Mouse (Mus musculus) lung, postnatal 0 days (tissue): ENCODE measurements around the gene Rab42. TPM values are rescaled to one million over a fixed set of nuclear protein-coding genes. Genes with fewer than 3 reads are reported as not detected.

ENCODE experiments used
- ATAC-seq: fragments of 200-750 bp; cut with Nextera tagmentation; 2 replicates; pipeline ENCODE4 v1.8.0; 2017; ENCODE audit warnings: moderate library complexity
- DNase-seq: peaks from one replicate; pipeline ENCODE4 v3.0.0-alpha.2; 2016; ENCODE audit warnings: low spot score
- H3K27ac ChIP-seq: fragments of 300-500 bp; sonication (generic); 2 replicates; pipeline ENCODE4 v1.5.1; 2014; ENCODE audit warnings: antibody characterized with exemption, mild to moderate bottlenecking, low read length, mixed read lengths
- H3K27me3 ChIP-seq: fragments of 300-500 bp; sonication (generic); replicated peaks from 2 replicates; pipeline ENCODE4 v1.6.1; 2014; ENCODE audit warnings: low read length, mixed read lengths; ENCODE audit not compliant: insufficient read depth
- H3K36me3 ChIP-seq: fragments of 300-500 bp; sonication (generic); 2 replicates; pipeline ENCODE4 v1.6.1; 2014; ENCODE audit warnings: low read length, mixed read lengths; ENCODE audit not compliant: insufficient read depth
- H3K4me1 ChIP-seq: fragments of 300-500 bp; sonication (generic); 2 replicates; pipeline ENCODE4 v1.6.1; 2014; ENCODE audit warnings: antibody characterized with exemption, low read depth, low read length, mixed read lengths; ENCODE audit not compliant: insufficient read depth
- H3K4me2 ChIP-seq: fragments of 300-500 bp; sonication (generic); replicated peaks from 2 replicates; pipeline ENCODE4 v1.6.1; 2014; ENCODE audit warnings: low read depth, mild to moderate bottlenecking, low read length, moderate library complexity, mixed read lengths
- H3K4me3 ChIP-seq: fragments of 300-500 bp; sonication (generic); 2 replicates; pipeline ENCODE4 v1.5.1; 2014; ENCODE audit warnings: low read depth, low read length
- H3K9ac ChIP-seq: fragments of 300-500 bp; sonication (generic); replicated peaks from 2 replicates; pipeline ENCODE4 v1.6.1; 2014; ENCODE audit warnings: low read depth, mild to moderate bottlenecking
- H3K9me3 ChIP-seq: fragments of 300-500 bp; sonication (generic); 2 replicates; pipeline ENCODE4 v1.6.1; 2016; ENCODE audit warnings: low read length, mixed read lengths
- CTCF ChIP-seq: IDR thresholded peaks from 2 replicates; pipeline ENCODE4 v1.5.1; 2016; ENCODE audit warnings: antibody characterized with exemption, mild to moderate bottlenecking
- EP300 ChIP-seq: IDR thresholded peaks from 2 replicates; pipeline ENCODE4 v1.6.1; 2016; ENCODE audit warnings: antibody characterized with exemption, mild to moderate bottlenecking, control low read depth
- WGBS: fragments of 180-500 bp; shearing (Covaris S2); extraction: QIAGEN DNeasy Blood & Tissue Kit; methylation state at CpG from one replicate; pipeline ENCODE4 v1.1.7; 2014; 5-methylcytosine and 5-hydroxymethylcytosine counted together
- polyA plus RNA-seq: library from polyadenylated mRNA; unstranded; fragments of >200 nt; fragmentation: Nextera tagmentation; extraction: Ambion mirVana; gene quantifications from 2 replicates; pipeline ENCODE4 v1.2.1, GENCODE M21; 2015

Gene Rab42
- polyA plus RNA-seq, 1 experiment from 2014 or later: 3.1 TPM

- Histone ChIP-seq H3K4me3 (no peak overlapping the region), H3K27me3 (no peaks in the 10 kb centered on the region), H3K27ac (no peak overlapping the region), H3K9me3 (no peaks in the 10 kb centered on the region), H3K9ac (no peak overlapping the region), H3K36me3 (no peaks in the 10 kb centered on the region), H3K4me2 (no peak overlapping the region), H3K4me1 (peaks cover 8% of the 10 kb centered on the region; the same call in 1 of the 2 replicates)
- TF ChIP-seq CTCF: peak; percentile 34
- no peak for TF ChIP-seq EP300
- ATAC-seq (no peak), DNase-seq (peak; percentile 19)
- 30% methylated on average over 3 of the region's 3 CpGs for WGBS
Measured at GRCm38 (mm10) chr4:132346661-132347060, 43.5 kb upstream of the Rab42 start.

GRCm38 (mm10) chr4:132346261-132346660, 43.1 kb upstream of the Rab42 start:
- Histone ChIP-seq H3K4me2 (no peak overlapping the region), H3K9ac (no peak overlapping the region), H3K9me3 (no peaks in the 10 kb centered on the region), H3K27ac (no peak overlapping the region), H3K27me3 (no peaks in the 10 kb centered on the region), H3K36me3 (no peaks in the 10 kb centered on the region), H3K4me3 (no peak overlapping the region), H3K4me1 (peaks cover 8% of the 10 kb centered on the region; the same call in 1 of the 2 replicates)
- 83% methylated on average over 4 of the region's 4 CpGs for WGBS
- ATAC-seq: no peak
- DNase-seq: no peak
- TF ChIP-seq CTCF (no peak), EP300 (no peak)

- 39% methylated on average over 5 of the region's 5 CpGs for WGBS
- no peaks in the 10 kb centered on the region for H3K9me3 ChIP-seq
- no peaks in the 10 kb centered on the region for H3K36me3 ChIP-seq
- H3K4me2 ChIP-seq: no peak overlapping the region
- H3K27ac ChIP-seq: no peak overlapping the region
- H3K4me1 ChIP-seq: peaks cover 8% of the 10 kb centered on the region; the same call in 1 of the 2 replicates
- TF ChIP-seq EP300: no peak
- ATAC-seq (no peak), DNase-seq (no peak)
- no peaks in the 10 kb centered on the region for H3K27me3 ChIP-seq
- H3K4me3 ChIP-seq: no peak overlapping the region
- no peak overlapping the region for H3K9ac ChIP-seq
Measured at GRCm38 (mm10) chr4:132345843-132346212, 42.6 kb upstream of the Rab42 start.

GRCm38 (mm10) chr4:132345135-132345842, 42.1 kb upstream of the Rab42 start:
- H3K4me2 ChIP-seq: peak overlapping the region; percentile 98
- no peaks in the 10 kb centered on the region for H3K36me3 ChIP-seq
- peak; percentile 93 for DNase-seq
- H3K9ac ChIP-seq: peak overlapping the region; percentile 45
- H3K4me3 ChIP-seq: peak overlapping the region; percentile 68
- H3K27me3 ChIP-seq: no peaks in the 10 kb centered on the region
- 1% methylated on average over 82 of the region's 83 CpGs for WGBS
- peak; percentile 96 for TF ChIP-seq CTCF
- TF ChIP-seq EP300: no peak
- ATAC-seq: peak; percentile 95
- H3K4me1 ChIP-seq: peaks cover 8% of the 10 kb centered on the region; the same call in 1 of the 2 replicates
- H3K27ac ChIP-seq: no peak overlapping the region
- no peaks in the 10 kb centered on the region for H3K9me3 ChIP-seq

GRCm38 (mm10) chr4:132344403-132345134, 41.4 kb upstream of the Rab42 start:
- Histone ChIP-seq H3K27ac (no peak overlapping the region), H3K27me3 (no peaks in the 10 kb centered on the region), H3K4me1 (peaks cover 8% of the 10 kb centered on the region; the same call in 1 of the 2 replicates), H3K4me2 (peak overlapping the region; percentile 98), H3K4me3 (peak overlapping the region; percentile 68), H3K9ac (no peak overlapping the region), H3K36me3 (no peaks in the 10 kb centered on the region), H3K9me3 (no peaks in the 10 kb centered on the region)
- TF ChIP-seq CTCF (no peak), EP300 (no peak)
- 4% methylated on average over 13 of the region's 13 CpGs for WGBS
- 0 out of 2 replicates have a peak, but pooled peaks have one; percentile 3 for ATAC-seq
- DNase-seq: no peak

- Histone ChIP-seq H3K27ac (no peak overlapping the region), H3K27me3 (no peaks in the 10 kb centered on the region), H3K9me3 (no peaks in the 10 kb centered on the region), H3K36me3 (0 out of 2 replicates have a peak, but pooled peaks cover 3% of the 10 kb centered on the region), H3K4me1 (peaks cover 8% of the 10 kb centered on the region; the same call in 1 of the 2 replicates), H3K4me3 (no peak overlapping the region), H3K9ac (no peak overlapping the region), H3K4me2 (no peak overlapping the region)
- TF ChIP-seq EP300 (no peak), CTCF (no peak)
- no peak for DNase-seq
- ATAC-seq: no peak
- WGBS: 92% methylated on average over 3 of the region's 3 CpGs
Measured at GRCm38 (mm10) chr4:132341451-132341850, 38.3 kb upstream of the Rab42 start.
